Mouse (Mus musculus) liver, embryonic 13.5 days (tissue): ENCODE measurements around the gene AC140267.1. TPM values are rescaled to one million over a fixed set of nuclear protein-coding genes. Genes with fewer than 3 reads are reported as not detected.
A peak's percentile ranks its signal among the peaks of the same experiment; 100 is the strongest.

Experiments used
- ATAC-seq: fragments of 200-750 bp; cut with Nextera tagmentation; 2 replicates; pipeline ENCODE4 v1.8.0; 2017; ENCODE audit warnings: low read depth, mild to moderate bottlenecking, moderate number of reproducible peaks, moderate library complexity
- DNase-seq: peaks from one replicate; pipeline ENCODE4 v3.0.0; 2022
- H3K27ac ChIP-seq: fragments of 300-500 bp; sonication (generic); 2 replicates; pipeline ENCODE4 v1.5.1; 2015; ENCODE audit warnings: moderate library complexity, mild to moderate bottlenecking, inconsistent platforms
- H3K27me3 ChIP-seq: fragments of 300-500 bp; sonication (generic); 2 replicates; pipeline ENCODE4 v1.6.1; 2015; ENCODE audit warnings: mild to moderate bottlenecking, inconsistent platforms
- H3K36me3 ChIP-seq: fragments of 300-500 bp; sonication (generic); 2 replicates; pipeline ENCODE4 v1.6.1; 2015; ENCODE audit warnings: mild to moderate bottlenecking, inconsistent platforms
- H3K4me1 ChIP-seq: fragments of 300-500 bp; sonication (generic); replicated peaks from 2 replicates; pipeline ENCODE4 v1.6.1; 2015; ENCODE audit warnings: inconsistent platforms
- H3K4me2 ChIP-seq: fragments of 300-500 bp; sonication (generic); 2 replicates; pipeline ENCODE4 v1.6.1; 2015; ENCODE audit warnings: inconsistent platforms, mild to moderate bottlenecking, moderate library complexity
- H3K4me3 ChIP-seq: fragments of 300-500 bp; sonication (generic); replicated peaks from 2 replicates; pipeline ENCODE4 v1.5.1; 2015; ENCODE audit warnings: mild to moderate bottlenecking, inconsistent platforms
- H3K9ac ChIP-seq: fragments of 300-500 bp; sonication (generic); 2 replicates; pipeline ENCODE4 v1.6.1; 2015; ENCODE audit warnings: mild to moderate bottlenecking, inconsistent platforms
- H3K9me3 ChIP-seq: fragments of 300-500 bp; sonication (generic); replicated peaks from 2 replicates; pipeline ENCODE4 v1.6.1; 2016; ENCODE audit warnings: inconsistent platforms
- WGBS: fragments of 180-500 bp; shearing (Covaris S2); methylation state at CpG from one replicate; pipeline ENCODE4 v1.1.7; 2015; ENCODE audit not compliant: insufficient replicate concordance; 5-methylcytosine and 5-hydroxymethylcytosine counted together
- polyA plus RNA-seq: library from polyadenylated mRNA; unstranded; fragments of >200 nt; fragmentation: Nextera tagmentation; extraction: Ambion mirVana; gene quantifications from 2 replicates; pipeline ENCODE4 v1.2.1, GENCODE M21; 2015

AC140267.1 gene
- polyA plus RNA-seq, 1 experiment from 2014 or later = not detected

- H3K9ac ChIP-seq = peak overlapping the region; percentile 99
- H3K4me1 ChIP-seq = peaks cover 80% of the 10 kb centered on the region
- ATAC-seq (no peak), DNase-seq (no peak)
- H3K27me3 ChIP-seq = no peaks in the 10 kb centered on the region
- peaks cover 73% of the 10 kb centered on the region for H3K36me3 ChIP-seq
- WGBS = 4% methylated on average over 16 of the region's 16 CpGs
- H3K4me3 ChIP-seq = peak overlapping the region; percentile 79
- no peaks in the 10 kb centered on the region for H3K9me3 ChIP-seq
- H3K4me2 ChIP-seq = peak overlapping the region; percentile 94
- peak overlapping the region; percentile 99 for H3K27ac ChIP-seq
These were observed 20.6 kb downstream of the AC140267.1 start for GRCm38 (mm10) chr15:80256242-80256641.

- Histone ChIP-seq H3K9ac (peak overlapping the region; percentile 99), H3K27me3 (no peaks in the 10 kb centered on the region), H3K4me3 (peak overlapping the region; percentile 79), H3K9me3 (no peaks in the 10 kb centered on the region), H3K4me1 (peaks cover 77% of the 10 kb centered on the region), H3K4me2 (peak overlapping the region; percentile 94), H3K27ac (peak overlapping the region; percentile 99), H3K36me3 (peaks cover 71% of the 10 kb centered on the region)
- WGBS = 48% methylated on average over 12 of the region's 12 CpGs
- no peak for DNase-seq
- ATAC-seq = no peak
These were observed 21.3 kb downstream of the AC140267.1 start for GRCm38 (mm10) chr15:80256656-80257601.

- Histone ChIP-seq H3K27me3 (no peaks in the 10 kb centered on the region), H3K27ac (peak overlapping the region; percentile 99), H3K4me3 (peak overlapping the region; percentile 79), H3K4me1 (peaks cover 78% of the 10 kb centered on the region), H3K4me2 (peak overlapping the region; percentile 94), H3K9ac (peak overlapping the region; percentile 99), H3K36me3 (peaks cover 67% of the 10 kb centered on the region), H3K9me3 (no peaks in the 10 kb centered on the region)
- WGBS = 25% methylated on average over 4 of the region's 4 CpGs
- DNase-seq (no peak), ATAC-seq (no peak)
These were observed 22.1 kb downstream of the AC140267.1 start for GRCm38 (mm10) chr15:80257602-80258239.

- Histone ChIP-seq H3K27me3 (no peaks in the 10 kb centered on the region), H3K4me2 (peak overlapping the region; percentile 94), H3K4me1 (peaks cover 78% of the 10 kb centered on the region), H3K27ac (peak overlapping the region; percentile 99), H3K36me3 (peaks cover 59% of the 10 kb centered on the region), H3K9ac (peak overlapping the region; percentile 99), H3K4me3 (peak overlapping the region; percentile 79), H3K9me3 (no peaks in the 10 kb centered on the region)
- DNase-seq (peak; percentile 80), ATAC-seq (peak; percentile 79)
- WGBS = 40% methylated on average over 11 of the region's 11 CpGs
These were observed 22.9 kb downstream of the AC140267.1 start for GRCm38 (mm10) chr15:80258240-80259170.

DNA sequence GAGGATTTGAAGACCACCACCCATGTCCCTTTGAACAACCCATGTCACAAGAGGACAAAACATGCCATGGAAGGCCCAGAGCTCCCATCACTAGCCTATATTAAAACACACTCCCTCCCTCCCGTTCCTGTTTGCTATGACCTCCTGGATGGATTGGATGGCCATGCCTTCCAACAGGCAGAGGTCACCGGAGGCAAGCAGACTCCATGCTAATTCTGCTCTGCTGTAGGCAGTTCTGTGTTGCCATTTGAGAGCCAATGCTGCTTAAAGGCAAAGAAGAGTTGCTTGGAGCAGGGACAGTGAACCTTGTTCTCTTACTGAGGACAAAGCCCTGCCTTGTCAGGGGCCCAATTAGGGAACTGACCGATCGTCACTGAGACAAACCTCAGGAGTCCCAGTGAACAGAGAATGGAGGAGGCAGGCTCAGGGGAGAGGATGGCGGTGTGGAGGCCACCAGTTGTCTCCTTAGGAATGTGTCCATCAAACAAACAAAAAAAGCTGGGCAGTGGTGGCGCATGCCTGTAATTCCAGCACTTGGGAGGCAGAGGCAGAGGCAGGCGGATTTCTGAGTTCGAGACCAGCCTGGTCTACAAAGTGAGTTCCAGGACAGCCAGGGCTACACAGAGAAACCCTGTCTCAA, 23.9 kb downstream of the AC140267.1 start:
- H3K4me3 ChIP-seq = no peak overlapping the region
- no peak for DNase-seq
- H3K9ac ChIP-seq = peak overlapping the region; percentile 99
- peak overlapping the region; percentile 99 for H3K27ac ChIP-seq
- H3K36me3 ChIP-seq = peaks cover 59% of the 10 kb centered on the region
- H3K4me2 ChIP-seq = peak overlapping the region; percentile 94
- H3K27me3 ChIP-seq = no peaks in the 10 kb centered on the region
- 81% methylated on average over 8 of the region's 8 CpGs for WGBS
- ATAC-seq = no peak
- peaks cover 73% of the 10 kb centered on the region for H3K4me1 ChIP-seq
- H3K9me3 ChIP-seq = no peaks in the 10 kb centered on the region

GRCm38 (mm10) chr15:80260677-80261076, 25.0 kb downstream of the AC140267.1 start:
- Histone ChIP-seq H3K36me3 (peaks cover 59% of the 10 kb centered on the region), H3K9me3 (no peaks in the 10 kb centered on the region), H3K27me3 (no peaks in the 10 kb centered on the region), H3K9ac (no peak overlapping the region), H3K4me1 (peaks cover 74% of the 10 kb centered on the region), H3K27ac (peak overlapping the region; percentile 99; the same call in 1 of the 2 replicates), H3K4me3 (no peak overlapping the region), H3K4me2 (no peak overlapping the region)
- 14% methylated on average over 3 of the region's 3 CpGs for WGBS
- ATAC-seq = no peak
- DNase-seq = peak; percentile 75

DNA sequence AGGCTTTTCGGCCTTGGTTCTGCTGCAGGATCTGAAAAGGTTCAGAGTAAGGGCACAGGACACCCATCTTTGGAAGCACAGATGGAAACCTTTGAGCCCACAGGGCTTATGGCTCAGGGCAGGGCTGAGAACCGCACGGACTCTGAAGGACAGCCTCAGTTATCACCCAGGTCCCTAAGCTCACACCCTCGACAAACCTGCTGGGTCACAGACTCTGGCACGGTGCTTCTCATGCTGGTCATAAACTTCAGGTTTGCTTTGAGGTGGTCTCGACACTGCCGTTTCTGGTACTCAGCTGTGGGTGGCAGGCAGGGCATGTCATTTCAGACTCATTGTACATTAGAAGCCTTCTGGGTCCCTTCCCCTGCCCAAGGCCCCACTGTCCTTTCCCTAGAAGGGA, 25.5 kb downstream of the AC140267.1 start:
- H3K36me3 ChIP-seq = peaks cover 56% of the 10 kb centered on the region
- WGBS = 75% methylated on average over 7 of the region's 7 CpGs
- ATAC-seq = no peak
- no peaks in the 10 kb centered on the region for H3K27me3 ChIP-seq
- H3K4me3 ChIP-seq = no peak overlapping the region
- no peaks in the 10 kb centered on the region for H3K9me3 ChIP-seq
- DNase-seq = no peak
- H3K4me2 ChIP-seq = no peak overlapping the region
- H3K4me1 ChIP-seq = peaks cover 74% of the 10 kb centered on the region
- H3K9ac ChIP-seq = no peak overlapping the region
- H3K27ac ChIP-seq = 0 out of 2 replicates have a peak overlapping the region, but pooled peaks have one; percentile 16

DNA sequence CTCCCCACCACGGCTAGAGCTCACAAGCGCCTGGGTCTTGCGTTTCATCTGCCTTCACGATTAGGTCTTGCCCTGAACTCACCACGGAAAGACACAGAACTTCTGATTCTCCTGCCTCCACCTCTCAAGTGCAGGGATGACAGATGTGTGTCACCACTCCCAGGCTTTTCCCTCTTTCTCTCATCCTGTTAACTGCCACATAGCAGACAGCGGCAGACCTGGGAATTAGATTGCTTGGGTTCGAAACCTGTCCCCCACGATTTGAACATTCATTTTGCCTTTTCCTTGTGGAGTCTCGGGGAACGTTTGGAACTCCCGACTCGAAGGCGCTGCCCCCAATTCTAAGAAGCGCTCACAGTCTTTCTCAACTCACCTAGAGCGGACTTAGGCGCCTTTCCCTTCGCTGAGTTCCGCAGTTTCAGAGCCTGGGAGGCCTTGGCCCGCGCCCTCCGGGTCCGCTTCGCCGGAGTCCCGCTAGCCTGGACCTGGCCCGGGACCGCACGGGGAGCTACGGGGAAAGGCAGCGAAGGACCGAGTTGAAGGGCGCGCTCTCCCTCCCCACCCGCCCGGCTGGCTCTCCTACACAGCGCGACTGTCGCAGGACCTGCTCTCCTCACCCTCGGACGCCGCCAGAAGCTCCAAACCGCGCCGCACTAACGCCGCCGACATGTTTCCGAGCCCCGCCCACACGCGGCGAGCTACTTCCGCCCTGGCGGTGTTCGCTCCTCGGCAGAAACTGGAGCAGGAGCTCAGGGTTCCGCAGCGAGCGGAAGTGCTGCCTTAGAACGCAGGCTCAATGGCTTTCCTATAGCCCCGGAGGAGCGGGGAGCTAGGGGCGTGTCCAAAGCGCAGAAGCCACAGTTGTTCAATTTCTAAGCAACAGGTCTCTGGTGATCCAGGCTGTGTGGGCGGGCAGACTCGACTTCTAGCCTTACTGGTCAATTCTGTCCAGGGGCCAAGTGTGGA, 28.3 kb downstream of the AC140267.1 start, which contains the start of gene Rps19bp1:
Rps19bp1 (minus strand) TSS at position 706 of the 966 bp plus-strand sequence.
- H3K9me3 ChIP-seq = no peaks in the 10 kb centered on the region
- H3K9ac ChIP-seq = peak within 1 kb of the TSS; percentile 86
- H3K36me3 ChIP-seq = peaks cover 30% of the 10 kb centered on the region
- H3K27me3 ChIP-seq = no peaks in the 10 kb centered on the region
- peak; percentile 93 for DNase-seq
- peaks cover 48% of the 10 kb centered on the region for H3K4me1 ChIP-seq
- WGBS = under 1% methylated on average over 66 of the region's 66 CpGs
- peak within 1 kb of the TSS; percentile 76 for H3K27ac ChIP-seq
- H3K4me2 ChIP-seq = peak within 1 kb of the TSS; percentile 90
- peak; percentile 93 for ATAC-seq
- H3K4me3 ChIP-seq = peak within 1 kb of the TSS; percentile 80

DNA sequence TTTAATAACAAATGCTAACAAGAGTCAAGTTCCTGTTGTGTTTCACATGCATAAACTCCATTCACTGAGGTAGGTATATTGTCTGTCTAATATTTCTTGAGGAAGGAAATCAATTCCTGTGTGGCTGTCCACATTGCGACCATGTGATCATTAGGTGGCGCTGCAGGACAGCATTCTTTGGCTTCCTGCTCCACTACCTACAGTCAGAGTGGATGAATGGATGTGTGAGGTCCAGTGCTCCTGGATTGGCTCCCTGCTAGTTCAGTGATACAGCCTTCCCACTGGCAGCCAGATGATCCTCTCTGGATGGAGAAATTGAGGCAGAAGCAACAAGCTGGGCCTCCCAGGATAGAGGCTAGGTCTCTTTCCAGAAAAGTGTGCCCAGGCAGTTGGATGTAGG, 30.6 kb downstream of the AC140267.1 start:
- 0% methylated on average over 2 of the region's 2 CpGs for WGBS
- DNase-seq (peak; percentile 52), ATAC-seq (no peak)
- 0 out of 2 replicates have a peak, but pooled peaks cover 4% of the 10 kb centered on the region for H3K9me3 ChIP-seq
- H3K9ac ChIP-seq = no peak overlapping the region
- no peak overlapping the region for H3K27ac ChIP-seq
- H3K27me3 ChIP-seq = no peaks in the 10 kb centered on the region
- no peak overlapping the region for H3K4me3 ChIP-seq
- no peak overlapping the region for H3K4me2 ChIP-seq
- peaks cover 26% of the 10 kb centered on the region for H3K4me1 ChIP-seq
- H3K36me3 ChIP-seq = peaks cover 7% of the 10 kb centered on the region
